Mouse (Mus musculus) natural killer cell, adult 2 months (primary cell): ENCODE results near the gene Zfp287.

Source experiments
- DNase-seq, 2 experiments: peaks; one replicate each; pipeline ENCODE4 v3.0.0; 2022; ENCODE audit warnings: low spot score in 2 of 2

Zfp287 gene

DNA sequence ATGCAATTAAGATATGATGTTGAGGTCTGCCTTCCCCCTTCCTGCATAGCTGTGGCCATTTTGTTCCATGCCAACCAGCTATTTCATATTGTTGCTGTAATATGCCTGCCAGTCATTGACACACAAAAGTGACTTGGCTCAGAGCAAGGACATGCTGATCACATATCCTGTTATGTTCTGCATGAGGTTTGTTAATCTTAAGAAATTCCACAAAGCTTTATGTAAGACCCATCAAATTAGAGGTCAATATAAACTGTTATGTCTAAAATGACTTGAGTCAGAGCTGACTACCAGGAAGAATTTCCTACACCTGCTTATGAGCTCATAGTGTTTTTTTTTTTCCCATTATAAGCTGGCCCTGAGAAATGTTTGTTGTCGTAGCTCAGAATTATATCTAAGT, 30.5 kb downstream of the Zfp287 start:
- no peak for DNase-seq

DNA sequence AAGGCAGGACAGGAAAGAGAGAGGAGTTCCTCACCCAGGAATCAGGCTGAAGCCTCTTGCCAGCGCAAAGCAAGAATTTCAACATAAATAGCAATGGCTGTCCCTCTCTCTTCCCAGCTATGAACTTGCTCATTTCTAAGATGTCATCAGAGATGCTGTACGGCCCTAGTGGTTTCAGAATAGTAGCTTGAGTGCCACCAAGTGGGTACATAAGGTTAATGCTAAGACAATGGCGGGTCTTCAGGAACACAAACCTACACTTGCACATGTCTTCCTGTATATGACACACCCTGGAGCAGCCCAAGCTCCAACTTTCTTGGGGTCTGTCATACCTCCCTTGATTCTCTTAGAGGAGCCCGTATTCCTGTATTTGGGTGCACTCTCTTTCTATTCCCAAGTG, 32.0 kb downstream of the Zfp287 start:
- no peak for DNase-seq

DNA sequence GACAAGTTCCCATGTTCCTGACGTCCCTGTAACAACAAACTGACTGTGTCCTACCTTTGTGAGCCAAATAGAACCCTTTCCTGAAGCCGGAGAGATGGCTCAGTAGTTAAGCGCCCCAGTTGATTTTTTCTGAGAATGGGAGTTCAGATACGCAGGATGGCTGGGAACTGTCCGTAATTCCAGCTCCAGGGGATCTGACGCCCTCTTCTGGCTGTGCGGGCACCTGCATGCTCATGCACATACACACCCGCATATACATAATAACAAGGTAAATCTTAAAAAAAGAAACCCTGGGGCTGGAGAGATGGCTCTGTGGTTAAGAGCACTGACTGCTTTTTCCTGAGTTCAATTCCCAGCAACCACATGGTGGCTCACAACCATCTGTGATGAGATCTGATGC, 36.6 kb downstream of the Zfp287 start:
- DNase-seq = no peak

GRCm38 (mm10) chr11:62693299-62694184, 38.2 kb downstream of the Zfp287 start:
- peak; percentile 43 to 48 for DNase-seq

- DNase-seq = no peak
These were observed 40.1 kb downstream of the Zfp287 start for GRCm38 (mm10) chr11:62691592-62691991.

- DNase-seq = no peak
These were observed 51.8 kb downstream of the Zfp287 start for GRCm38 (mm10) chr11:62679954-62680353.

GRCm38 (mm10) chr11:62678778-62679354, 52.8 kb downstream of the Zfp287 start:
- DNase-seq = peak; percentile 33 to 57

- DNase-seq = no peak
These were observed 55.5 kb downstream of the Zfp287 start for GRCm38 (mm10) chr11:62676290-62676596.

- DNase-seq = peak; percentile 61 to 62
These were observed 56.0 kb downstream of the Zfp287 start for GRCm38 (mm10) chr11:62675480-62676289.

- no peak for DNase-seq
These were observed 61.7 kb downstream of the Zfp287 start for GRCm38 (mm10) chr11:62670006-62670405.

DNA sequence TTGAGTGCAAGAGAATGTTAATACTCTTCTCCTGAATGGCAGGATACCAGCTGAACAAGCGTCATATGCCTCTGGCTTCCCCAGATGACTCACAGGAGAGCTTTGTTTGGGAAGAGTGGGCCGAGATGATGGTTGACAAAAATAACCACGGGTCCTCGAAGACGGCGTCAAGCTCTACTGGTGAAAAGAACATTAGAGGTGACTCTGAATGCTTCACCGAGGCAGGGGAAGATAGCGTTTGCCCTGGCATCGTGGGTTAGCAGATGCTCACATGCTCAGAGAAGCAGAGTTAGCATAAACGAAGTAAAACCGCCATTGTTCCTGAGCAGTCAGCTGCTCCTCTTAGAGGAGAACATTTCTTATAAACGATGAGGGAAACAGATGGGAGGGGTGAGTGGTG, 62.2 kb downstream of the Zfp287 start:
- no peak for DNase-seq

- no peak for DNase-seq
These were observed 62.7 kb downstream of the Zfp287 start for GRCm38 (mm10) chr11:62668986-62669385.

GRCm38 (mm10) chr11:62664250-62664649, 67.5 kb downstream of the Zfp287 start:
- peak in 1 of 2 experiments; percentile 55 for DNase-seq

DNA sequence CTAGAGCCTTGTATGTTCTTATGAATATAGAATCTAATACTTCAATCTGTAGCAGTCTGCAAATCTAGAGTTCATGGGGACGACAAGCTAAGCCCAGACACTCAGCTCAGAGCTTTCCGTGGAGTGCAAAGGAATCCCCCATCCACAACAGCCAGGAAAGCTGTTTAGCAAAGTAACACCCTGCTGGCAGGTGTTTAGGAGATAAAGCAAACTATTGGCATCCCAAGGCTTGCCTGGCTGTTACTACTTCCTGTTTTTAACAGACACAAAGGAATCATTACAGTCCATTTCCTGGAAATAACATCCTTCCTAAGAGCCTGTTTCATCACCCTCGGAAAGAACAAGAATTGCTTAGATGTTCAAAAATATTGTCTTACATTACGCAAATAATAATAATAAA, 70.8 kb downstream of the Zfp287 start:
- DNase-seq = no peak

DNA sequence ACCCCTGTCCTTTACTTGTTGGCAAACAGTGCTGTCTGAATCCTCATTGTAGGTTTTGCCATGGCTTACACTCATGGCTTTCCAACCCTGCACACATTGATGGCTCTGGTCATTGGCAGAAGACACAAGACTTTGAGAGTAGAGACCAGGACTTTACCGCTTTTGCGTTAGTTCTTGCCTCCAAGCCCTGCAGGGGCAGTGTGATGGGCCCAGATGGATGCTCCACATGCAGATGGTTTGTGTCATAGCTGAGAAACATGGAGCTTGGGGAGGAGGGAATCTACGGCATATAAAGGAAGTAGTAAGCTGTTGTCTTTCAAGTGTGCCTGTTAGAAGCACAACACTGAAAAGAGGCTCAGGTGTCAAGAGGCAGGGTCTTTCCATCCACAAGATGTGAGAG, 79.6 kb downstream of the Zfp287 start:
- DNase-seq = no peak

- no peak for DNase-seq
These were observed 80.1 kb downstream of the Zfp287 start for GRCm38 (mm10) chr11:62651563-62651962.
